Mouse (Mus musculus): Measurements from ENCODE around the gene Cst13. TPM values are rescaled to one million over a fixed set of nuclear protein-coding genes. Genes with fewer than 3 reads are reported as not detected.

The Cst13 gene
- total RNA-seq, 2 experiments from 2014 or later: not detected

DNA sequence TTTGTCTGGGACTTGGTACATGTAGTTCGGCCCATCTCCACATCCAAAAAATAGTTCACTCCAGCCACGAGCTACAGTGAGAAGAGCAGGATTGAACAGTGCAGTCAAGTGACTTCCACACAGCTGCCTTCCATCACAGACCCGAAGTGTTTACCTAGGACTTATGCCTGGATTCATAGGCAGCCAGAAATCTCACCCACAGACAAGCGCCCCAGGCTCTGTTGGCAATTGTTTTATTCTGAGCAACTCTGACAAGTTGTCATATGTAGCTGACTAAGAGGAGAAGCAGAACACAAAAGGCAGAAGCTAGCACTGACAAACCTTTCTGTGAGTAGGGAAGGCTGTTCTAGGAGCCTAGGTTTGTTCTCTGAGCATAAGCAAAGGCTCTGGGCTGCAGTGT is 53.0 kb downstream of the Cst13 start:
- DNase-seq (ENCODE audit: low spot score in 2 of 2): peak in 1 of 2 experiments; percentile 31
- intact Hi-C loops (cut with DNase I): no loop called here

DNA sequence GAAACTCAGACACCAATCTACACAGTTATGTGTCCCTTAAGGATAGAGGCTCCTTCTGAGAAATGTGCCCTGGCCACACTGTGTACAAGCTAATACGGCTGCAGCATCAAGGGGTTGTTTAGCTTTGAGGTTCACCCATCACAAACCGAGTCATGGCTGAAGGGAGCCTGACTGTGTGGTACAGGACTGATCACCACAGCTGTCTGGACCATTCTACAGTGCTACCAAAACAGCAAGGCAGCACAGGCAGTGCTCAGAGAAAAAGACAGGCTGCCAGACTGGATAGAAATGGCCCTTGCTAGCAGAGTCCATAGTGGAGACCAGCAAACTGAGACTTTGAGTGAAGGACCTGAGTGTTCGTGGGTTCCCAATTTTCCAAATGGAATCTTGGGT is 54.3 kb downstream of the Cst13 start:
- DNase-seq (ENCODE audit: low spot score in 2 of 2): no peak
- intact Hi-C loops (cut with DNase I): loop anchor here (2.0 kb wide), 1 partner anchor 25 kb away; no protein-coding TSS in a partner anchor

DNA sequence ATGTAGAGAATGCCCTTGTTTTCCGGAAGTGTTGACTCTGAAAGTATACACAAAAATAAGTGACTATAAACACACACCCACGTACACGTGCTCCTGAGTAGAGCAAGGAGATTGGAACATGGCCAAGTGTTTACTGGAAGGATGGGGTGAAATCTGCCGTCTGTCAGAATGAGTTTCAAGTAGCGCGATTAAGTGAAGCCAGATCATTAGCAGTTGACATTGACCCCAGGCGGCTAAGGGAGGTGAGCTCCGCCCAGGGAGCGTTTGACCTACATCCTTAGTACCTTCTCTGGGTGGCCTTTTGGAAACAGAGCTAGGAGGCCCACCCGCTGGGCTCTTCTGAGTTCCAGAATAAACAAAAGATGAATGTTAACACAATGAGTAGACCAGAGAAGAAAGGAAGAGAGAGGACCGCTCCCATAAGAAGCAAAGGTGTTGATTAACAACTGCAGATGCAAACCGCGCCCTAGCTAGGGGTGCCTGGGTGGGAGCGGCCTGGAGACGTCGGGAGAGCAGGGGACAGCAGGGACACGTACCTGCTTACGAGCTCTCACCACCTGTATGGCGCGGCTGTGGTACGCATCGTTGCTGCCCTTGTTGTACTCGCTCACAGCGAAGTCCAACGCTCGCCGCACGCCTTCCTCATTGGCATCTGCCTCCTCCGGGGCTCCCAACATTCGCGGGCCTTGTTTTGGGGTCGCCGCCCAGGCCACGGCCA is 54.9 kb downstream of the Cst13 start:
- intact Hi-C loops (cut with DNase I): loop anchor here (2.0 kb wide), 1 partner anchor 24 kb away; no protein-coding TSS in a partner anchor
- peak in 1 of 2 experiments; percentile 20 for DNase-seq (ENCODE audit: low spot score in 2 of 2)

DNA sequence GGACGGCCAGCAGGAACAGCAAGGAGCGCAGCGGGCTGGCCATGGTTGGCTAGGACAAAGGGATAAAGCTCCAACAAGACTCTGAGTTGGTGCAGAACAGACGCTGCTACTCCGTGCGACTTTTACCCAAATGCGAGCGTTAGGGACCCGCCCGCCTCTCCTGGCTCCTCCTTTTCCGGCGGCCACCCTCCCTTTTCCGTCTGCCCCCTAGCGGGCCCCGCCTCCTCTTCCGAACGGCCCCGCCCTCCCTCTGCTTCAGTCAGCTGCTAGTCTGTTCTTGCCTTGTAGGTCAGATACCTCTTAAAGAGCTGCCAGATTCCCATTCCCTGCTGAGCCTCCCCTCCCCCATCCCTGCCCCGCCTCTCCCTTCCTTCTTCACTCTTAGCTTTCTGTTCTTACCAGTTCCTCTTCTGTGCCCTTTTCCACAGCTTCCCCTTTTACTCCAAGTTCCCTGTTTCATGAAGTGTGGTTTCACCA is 55.5 kb downstream of the Cst13 start, which contains the start of gene Cst3:
TSS of gene Cst3 (minus strand) at position 358 of the 477 bp plus-strand sequence.
- DNase-seq (ENCODE audit: low spot score in 2 of 2): peak; percentile 92 to 93
- intact Hi-C loops (cut with DNase I): loop anchor here (2.0 kb wide), 1 partner anchor 23 kb away; no protein-coding TSS in a partner anchor

DNA sequence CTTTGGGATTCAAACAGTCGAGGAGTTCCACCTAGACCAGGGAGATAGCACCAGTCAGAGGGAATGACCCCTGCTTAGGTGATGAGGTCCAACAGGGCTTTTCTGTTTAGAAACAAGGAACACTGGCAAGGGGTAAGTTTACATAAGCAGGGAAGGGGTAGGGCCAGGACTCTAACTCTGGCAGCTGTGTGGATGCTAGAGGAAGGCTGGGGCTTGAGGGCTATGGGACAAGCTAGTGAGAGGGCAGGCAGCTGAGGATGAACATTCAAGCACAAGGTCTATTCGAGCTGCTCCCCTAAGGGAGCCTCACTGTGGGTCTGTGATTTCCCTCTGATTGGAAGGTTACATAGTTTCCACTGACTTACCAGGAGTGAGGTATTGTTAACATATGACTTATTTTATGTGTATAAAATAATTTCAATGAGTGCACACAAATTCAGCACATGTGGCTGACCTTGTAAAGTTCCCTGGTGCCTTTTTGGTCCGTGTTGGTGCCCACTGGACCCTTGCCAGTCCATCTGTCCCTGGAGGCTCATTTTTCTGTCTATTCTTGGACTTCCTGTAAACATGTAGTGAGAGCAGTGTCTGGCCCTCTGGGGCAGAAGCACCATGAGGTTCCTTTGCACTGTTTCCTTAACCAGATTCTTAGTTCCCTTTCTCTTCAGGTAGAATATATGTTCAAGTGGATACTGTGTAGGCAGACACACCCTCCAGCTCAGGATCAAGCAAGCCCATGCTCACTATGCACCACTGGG is 57.3 kb downstream of the Cst13 start:
- intact Hi-C loops (cut with DNase I): no loop called here
- DNase-seq (ENCODE audit: low spot score in 2 of 2): peak; percentile 43 to 55

DNA sequence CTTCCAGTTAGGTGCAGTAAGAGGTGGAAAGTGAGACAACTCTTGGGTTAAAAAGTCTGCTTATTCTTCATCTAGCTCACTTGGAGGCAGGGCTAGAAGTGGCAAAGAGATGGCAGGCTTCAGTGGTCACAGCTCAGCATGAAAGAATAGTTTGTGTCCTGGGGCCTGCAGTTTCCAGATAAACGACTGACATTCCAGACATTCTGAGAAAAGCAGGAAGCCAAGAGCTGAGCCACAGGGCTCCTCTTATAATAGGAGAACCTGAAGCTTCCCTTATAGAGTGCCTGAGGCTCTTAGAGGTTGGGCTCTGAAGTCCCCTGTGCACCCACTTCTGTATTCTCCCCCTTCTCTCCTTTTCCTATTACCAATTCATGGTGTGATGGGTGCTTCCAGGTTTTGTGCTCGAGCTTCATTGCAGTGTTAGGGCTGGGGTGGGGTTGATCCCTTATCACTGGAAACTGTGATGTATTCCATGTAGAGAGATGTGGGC is 58.8 kb downstream of the Cst13 start:
- no peak for DNase-seq (ENCODE audit: low spot score in 2 of 2)
- intact Hi-C loops (cut with DNase I): no loop called here

DNA sequence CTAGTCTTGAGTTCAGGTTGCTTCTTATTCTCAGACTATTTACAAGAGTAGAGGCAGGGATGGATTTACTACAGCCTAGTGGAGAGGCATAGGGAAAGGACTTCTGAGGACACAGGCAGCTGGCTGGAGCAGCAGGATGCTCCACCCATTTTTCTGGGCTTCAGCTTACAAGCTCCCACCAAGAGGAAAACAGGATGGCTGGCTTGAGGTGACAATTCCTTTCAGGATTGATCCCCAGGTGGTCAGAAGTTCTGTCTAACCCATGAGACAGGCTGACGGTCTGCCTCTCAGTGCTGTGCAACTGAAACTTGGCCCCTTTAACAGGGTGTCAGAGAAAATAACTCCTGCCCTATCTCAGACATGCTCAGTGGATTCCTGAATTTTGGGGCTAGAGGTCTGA is 59.3 kb downstream of the Cst13 start:
- intact Hi-C loops (cut with DNase I): no loop called here

More for the DNA sequence above, 59.3 kb downstream of the Cst13 start:
- no peak for DNase-seq (ENCODE audit: low spot score in 2 of 2)

Other genes with a start within 250 kb of the Cst13 start
- gene Nxt1, start 147.5 kb upstream of the Cst13 start, total RNA-seq (2021): 10 to 100 TPM; 11.6 to 11.7 TPM
- gene Gzf1, start 139.1 kb upstream of the Cst13 start, total RNA-seq (2021): 10 to 100 TPM; 25.9 to 26.7 TPM
- gene Napb, start 87.6 kb upstream of the Cst13 start, total RNA-seq (2021): 100 to 1,000 TPM; 286 to 309 TPM
- not detected for gene Cstl1, start 69.7 kb upstream of the Cst13 start, total RNA-seq (2021)
- not detected for gene Cst11, start 48.6 kb upstream of the Cst13 start, total RNA-seq (2021)
- gene 8030411F24Rik, start 38.1 kb upstream of the Cst13 start, total RNA-seq (2021): not detected
- under 1 TPM in 1 of 2 experiments, not detected in 1; 0.70 TPM for gene Cst12, start 30.7 kb upstream of the Cst13 start, total RNA-seq (2021)
- not detected for gene Cst8, start 21.3 kb upstream of the Cst13 start, total RNA-seq (2021)
- not detected for gene Cst9, start 15.1 kb downstream of the Cst13 start, total RNA-seq (2021)
- not detected for gene 9230104L09Rik, start 45.0 kb downstream of the Cst13 start, total RNA-seq (2021)
- 1,000 to 10,000 TPM; 1,971 to 2,132 TPM for gene Cst3, start 55.6 kb downstream of the Cst13 start, total RNA-seq (2021)
- gene Gm1330, start 183.2 kb downstream of the Cst13 start, total RNA-seq (2021): not detected
- not detected for gene Gm10750, start 197.2 kb downstream of the Cst13 start, total RNA-seq (2021)